Mouse (Mus musculus) forebrain, embryonic 14.5 days (tissue): ENCODE results near the gene Vegfb. TPM values are rescaled to one million over a fixed set of nuclear protein-coding genes. Genes with fewer than 3 reads are reported as not detected.

Experiments
- ATAC-seq: fragments of 200-750 bp; cut with Nextera tagmentation; 2 replicates; pipeline ENCODE4 v1.8.0; 2017; ENCODE audit warnings: mild to moderate bottlenecking, moderate library complexity
- DNase-seq: peaks from one replicate; pipeline ENCODE4 v3.0.0-alpha.2; 2015; ENCODE audit warnings: low spot score
- H3K27ac ChIP-seq: fragments of 300-500 bp; sonication (generic); 2 replicates; pipeline ENCODE4 v1.5.1; 2014; ENCODE audit warnings: low read depth, mild to moderate bottlenecking, control low read depth, low read length, moderate library complexity
- H3K27me3 ChIP-seq: fragments of 300-500 bp; sonication (generic); replicated peaks from 2 replicates; pipeline ENCODE4 v1.6.1; 2014; ENCODE audit warnings: low read length, control low read depth, mixed read lengths; ENCODE audit not compliant: control insufficient read depth, insufficient read depth
- H3K36me3 ChIP-seq: fragments of 300-500 bp; sonication (generic); 2 replicates; pipeline ENCODE4 v1.6.1; 2014; ENCODE audit warnings: low read length, control low read depth; ENCODE audit not compliant: control insufficient read depth, insufficient read depth
- H3K4me1 ChIP-seq: fragments of 300-500 bp; sonication (generic); 2 replicates; pipeline ENCODE4 v1.6.1; 2014; ENCODE audit warnings: antibody characterized with exemption, low read length, control low read depth; ENCODE audit not compliant: control insufficient read depth, insufficient read depth
- H3K4me2 ChIP-seq: fragments of 300-500 bp; sonication (generic); 2 replicates; pipeline ENCODE4 v1.6.1; 2014; ENCODE audit warnings: mild to moderate bottlenecking, control low read depth, low read length
- H3K4me3 ChIP-seq: fragments of 300-500 bp; sonication (generic); 2 replicates; pipeline ENCODE4 v1.5.1; 2014; ENCODE audit warnings: low read depth, low read length, control low read depth
- H3K9ac ChIP-seq: fragments of 300-500 bp; sonication (generic); 2 replicates; pipeline ENCODE4 v1.6.1; 2014; ENCODE audit warnings: mild to moderate bottlenecking, low read length, control low read depth, moderate library complexity
- H3K9me3 ChIP-seq: fragments of 300-500 bp; sonication (generic); replicated peaks from 2 replicates; pipeline ENCODE4 v1.6.1; 2016; ENCODE audit warnings: low read length, control low read depth, mixed read lengths; ENCODE audit not compliant: control insufficient read depth
- WGBS: fragments of 180-500 bp; shearing (Covaris S2); extraction: QIAGEN DNeasy Blood & Tissue Kit; methylation state at CpG from one replicate; pipeline ENCODE4 v1.1.7; 2014; 5-methylcytosine and 5-hydroxymethylcytosine counted together
- polyA plus RNA-seq: library from polyadenylated mRNA; unstranded; fragments of >200 nt; fragmentation: Nextera tagmentation; extraction: Ambion mirVana; gene quantifications from 2 replicates; pipeline ENCODE4 v1.2.1, GENCODE M21; 2014

The Vegfb gene
- polyA plus RNA-seq, 1 experiment from 2014 or later, result 24.5 TPM

- ATAC-seq, result peak; percentile 88
These were observed 45.8 kb downstream of the Vegfb start, which contains the start of gene Bad for GRCm38 (mm10) chr19:6941372-6942248. Bad (plus strand) TSS chr19:6941861.

GRCm38 (mm10) chr19:6940396-6941351 is 46.8 kb downstream of the Vegfb start:
- Histone ChIP-seq H3K4me2 (peak overlapping the region; percentile 97), H3K9me3 (no peaks in the 10 kb centered on the region), H3K4me1 (peaks cover 25% of the 10 kb centered on the region), H3K36me3 (0 out of 2 replicates have a peak, but pooled peaks cover 3% of the 10 kb centered on the region), H3K27ac (no peak overlapping the region), H3K27me3 (peaks cover 8% of the 10 kb centered on the region), H3K9ac (peak overlapping the region; percentile 86), H3K4me3 (peak overlapping the region; percentile 77)
- ATAC-seq (peak; percentile 27), DNase-seq (no peak)
- WGBS, result 22% methylated on average over 29 of the region's 29 CpGs

More at GRCm38 (mm10) chr19:6941372-6942248, 45.8 kb downstream of the Vegfb start, which contains the start of gene Bad:
- H3K9me3 ChIP-seq, result no peaks in the 10 kb centered on the region
- H3K27ac ChIP-seq, result peak within 1 kb of the TSS; percentile 91
- DNase-seq, result peak; percentile 95
- under 1% methylated on average over 83 of the region's 83 CpGs for WGBS
- H3K9ac ChIP-seq, result peak within 1 kb of the TSS; percentile 86
- peaks cover 9% of the 10 kb centered on the region; the same call in 1 of the 2 replicates for H3K36me3 ChIP-seq
- peak within 1 kb of the TSS; percentile 97 for H3K4me2 ChIP-seq
- H3K4me1 ChIP-seq, result peaks cover 25% of the 10 kb centered on the region
- H3K27me3 ChIP-seq, result no peaks in the 10 kb centered on the region
- peak within 1 kb of the TSS; percentile 77 for H3K4me3 ChIP-seq

DNA sequence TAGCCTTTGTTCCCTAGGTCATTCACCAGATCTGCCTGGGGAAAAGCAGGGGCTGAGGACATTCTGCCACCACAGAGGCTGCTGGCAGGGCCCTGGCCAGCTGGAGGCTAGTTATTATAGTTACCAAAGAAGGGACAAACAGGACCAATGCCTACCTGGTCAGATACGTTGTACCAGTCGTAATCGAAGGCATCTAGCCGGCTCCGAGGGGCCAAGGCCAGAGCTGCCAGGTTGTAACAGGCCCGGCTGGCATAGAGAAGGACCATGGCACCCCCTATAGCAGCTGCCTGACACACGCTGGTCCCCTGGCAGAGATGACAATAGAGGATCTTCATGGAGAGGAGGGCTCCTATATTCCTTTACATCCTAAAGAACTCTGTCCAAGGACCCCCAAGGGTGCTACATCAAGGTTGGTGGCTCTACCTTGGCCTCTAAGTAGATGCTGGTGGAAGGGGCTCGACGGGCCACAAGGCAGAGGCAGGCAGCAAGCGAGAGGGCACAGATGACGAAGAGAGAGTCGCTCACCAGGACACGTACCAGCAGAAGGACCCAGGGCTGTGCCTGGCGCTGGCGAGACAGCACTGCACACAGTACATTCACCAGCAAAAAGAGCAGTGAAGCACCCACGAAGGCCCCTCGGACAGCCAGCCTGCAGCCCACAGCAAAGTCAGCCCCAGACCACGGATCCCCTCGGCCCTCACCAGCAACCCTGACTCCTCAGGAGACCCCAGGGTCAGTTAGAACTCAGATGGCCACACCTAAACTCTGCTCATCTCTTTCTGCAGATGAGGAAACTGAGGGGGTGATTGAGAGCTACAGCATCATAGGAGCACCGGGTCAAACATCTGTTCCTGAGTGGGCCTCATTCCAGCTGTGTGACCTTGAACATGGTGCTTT is 48.1 kb downstream of the Vegfb start:
- DNase-seq (no peak), ATAC-seq (no peak)
- H3K4me1 ChIP-seq, result peaks cover 25% of the 10 kb centered on the region
- 90% methylated on average over 20 of the region's 20 CpGs for WGBS
- H3K4me2 ChIP-seq, result peak overlapping the region; percentile 97; the same call in 1 of the 2 replicates
- H3K36me3 ChIP-seq, result no peaks in the 10 kb centered on the region
- H3K9ac ChIP-seq, result peak overlapping the region; percentile 1
- 0 out of 2 replicates have a peak overlapping the region, but pooled peaks have one; percentile 77 for H3K4me3 ChIP-seq
- H3K27me3 ChIP-seq, result peaks cover 19% of the 10 kb centered on the region
- no peaks in the 10 kb centered on the region for H3K9me3 ChIP-seq
- no peak overlapping the region for H3K27ac ChIP-seq

- Histone ChIP-seq H3K36me3 (no peaks in the 10 kb centered on the region), H3K9ac (no peak overlapping the region), H3K4me1 (peaks cover 25% of the 10 kb centered on the region), H3K9me3 (no peaks in the 10 kb centered on the region), H3K27me3 (peaks cover 35% of the 10 kb centered on the region), H3K27ac (no peak overlapping the region), H3K4me3 (no peak overlapping the region), H3K4me2 (no peak overlapping the region)
- ATAC-seq, result no peak
- DNase-seq, result no peak
- 77% methylated on average over 16 of the region's 16 CpGs for WGBS
These were observed 49.6 kb downstream of the Vegfb start for GRCm38 (mm10) chr19:6937541-6938465.

GRCm38 (mm10) chr19:6936299-6936698 is 51.2 kb downstream of the Vegfb start:
- Histone ChIP-seq H3K4me2 (no peak overlapping the region), H3K4me1 (peaks cover 21% of the 10 kb centered on the region), H3K27me3 (peaks cover 49% of the 10 kb centered on the region), H3K27ac (no peak overlapping the region), H3K36me3 (no peaks in the 10 kb centered on the region), H3K4me3 (no peak overlapping the region), H3K9me3 (no peaks in the 10 kb centered on the region), H3K9ac (no peak overlapping the region)
- ATAC-seq, result no peak
- WGBS, result 28% methylated on average over 3 of the region's 3 CpGs
- no peak for DNase-seq

DNA sequence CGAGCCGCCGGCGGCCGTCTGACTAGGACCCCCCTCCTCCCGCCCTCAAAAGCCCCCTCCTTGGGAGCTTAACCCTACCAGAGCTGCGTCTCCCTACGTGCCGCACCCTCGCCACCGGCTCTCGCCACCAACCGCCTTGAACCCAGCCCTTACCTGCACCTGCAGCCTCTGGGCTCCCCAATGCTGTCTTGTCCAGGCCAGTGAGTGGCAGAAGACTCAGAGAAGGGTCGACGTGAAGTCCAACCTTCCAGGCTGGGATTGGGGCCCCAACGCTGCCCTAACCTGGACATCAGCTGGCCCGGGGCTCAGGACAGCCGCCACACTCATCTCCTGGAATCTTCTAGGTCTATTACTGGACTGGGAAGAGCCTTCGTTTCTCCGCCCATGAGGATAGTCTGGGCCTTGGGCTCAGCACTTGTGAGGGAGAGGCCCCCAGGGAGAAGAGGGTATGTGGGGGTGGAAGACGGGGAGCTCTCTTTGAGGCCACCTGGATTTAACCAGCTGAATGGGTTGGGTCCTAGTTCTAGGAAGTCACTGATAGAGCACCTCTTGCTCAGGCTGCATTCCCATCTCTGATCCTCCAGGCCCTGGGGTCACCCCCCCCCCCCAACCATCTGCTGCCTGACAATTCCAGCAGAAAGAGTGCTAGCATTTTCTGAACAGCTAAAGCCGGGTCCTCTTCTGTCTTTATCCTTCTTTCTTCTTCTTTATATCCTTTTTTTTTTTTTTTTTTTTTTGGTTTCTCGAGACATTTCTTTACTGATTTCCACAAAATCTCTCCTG is 53.1 kb downstream of the Vegfb start, which contains the start of gene Kcnk4:
Kcnk4 (minus strand) TSS at position 321 of the 783 bp plus-strand sequence.
- WGBS, result 9% methylated on average over 23 of the region's 23 CpGs
- ATAC-seq (peak; percentile 16; the same call in 1 of the 2 replicates), DNase-seq (no peak)
- Histone ChIP-seq H3K27ac (no peak within 1 kb of the TSS), H3K4me1 (peaks cover 5% of the 10 kb centered on the region; the same call in 1 of the 2 replicates), H3K9ac (peak within 1 kb of the TSS; percentile 56), H3K9me3 (no peaks in the 10 kb centered on the region), H3K4me3 (peak within 1 kb of the TSS; percentile 33), H3K27me3 (peaks cover 61% of the 10 kb centered on the region), H3K36me3 (no peaks in the 10 kb centered on the region), H3K4me2 (peak within 1 kb of the TSS; percentile 59)
